Mouse (Mus musculus) megakaryocyte, embryonic 14.5 days (primary cell): ENCODE results near the gene Glud1. TPM values are rescaled to one million over a fixed set of nuclear protein-coding genes. Genes with fewer than 3 reads are reported as not detected.

Experiments
- H3K27me3 ChIP-seq: replicated peaks from 2 replicates; pipeline ENCODE3; 2012; ENCODE audit warnings: inconsistent platforms
- H3K36me3 ChIP-seq: replicated peaks from 2 replicates; pipeline ENCODE3; 2012; ENCODE audit warnings: low read length, inconsistent platforms, mixed read lengths
- H3K4me1 ChIP-seq: 2 replicates; pipeline ENCODE4 v1.6.1; 2012; ENCODE audit warnings: inconsistent platforms
- H3K4me3 ChIP-seq: replicated peaks from 2 replicates; pipeline ENCODE3; 2012; ENCODE audit warnings: moderate library complexity, mild to moderate bottlenecking, inconsistent platforms
- H3K9me3 ChIP-seq: 2 replicates; pipeline ENCODE4 v1.6.1; 2012; ENCODE audit warnings: inconsistent platforms
- FLI1 ChIP-seq: IDR thresholded peaks from 2 replicates; pipeline ENCODE4 v1.6.1; 2012; ENCODE audit warnings: low read length, inconsistent platforms, mixed read lengths
- GATA1 ChIP-seq: IDR thresholded peaks from 3 replicates; pipeline ENCODE4 v1.6.1; 2012; ENCODE audit warnings: mixed read lengths, low read length, inconsistent platforms, borderline replicate concordance
- polyA plus RNA-seq: library from polyadenylated mRNA; stranded (reverse); fragments of >175 nt; gene quantifications from 2 replicates; pipeline ENCODE4 v1.2.3, GENCODE M21; 2012; ENCODE audit warnings: low replicate concordance; ENCODE audit not compliant: insufficient read depth

Gene Glud1
- 26.7 and 46.8 TPM in 2 replicates for polyA plus RNA-seq

DNA sequence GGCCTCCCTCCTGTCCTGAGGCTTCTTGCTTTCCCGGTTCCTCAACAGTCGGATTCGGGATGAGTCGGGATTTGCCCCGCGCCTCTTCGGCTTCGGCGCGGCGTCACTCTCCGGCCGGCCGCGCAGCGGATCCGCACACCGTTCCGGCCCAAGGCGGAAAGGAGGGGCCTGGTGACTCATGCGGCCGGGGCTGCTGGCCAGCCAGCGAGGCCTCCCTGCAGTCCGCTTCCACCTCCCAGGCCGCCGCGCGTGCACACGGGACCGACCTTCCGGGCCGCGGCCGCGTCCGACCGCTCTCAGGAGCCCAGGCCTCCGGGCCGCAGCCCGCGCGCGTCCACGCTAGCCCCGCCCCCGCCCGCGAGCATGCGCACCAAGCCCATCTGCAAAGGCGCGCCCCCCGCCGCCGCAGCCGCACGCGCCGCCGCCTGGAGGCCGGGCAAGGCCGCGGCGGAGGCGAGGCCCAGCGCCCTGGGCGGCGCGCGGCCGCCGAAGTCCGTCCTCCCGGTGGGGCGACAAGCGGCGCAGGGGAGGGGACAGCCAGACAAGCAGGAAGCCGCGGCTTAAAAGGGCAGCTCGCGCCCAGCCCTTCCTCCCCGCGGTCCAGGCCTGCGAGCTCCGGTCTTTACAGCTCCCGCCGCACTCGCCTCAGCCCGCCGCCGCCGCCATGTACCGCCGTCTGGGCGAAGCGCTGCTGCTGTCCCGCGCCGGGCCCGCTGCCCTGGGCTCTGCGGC, at the start of gene Glud1, which contains the start of gene Shld2:
Gene Glud1, plus strand, starts transcription at position 494 of the 732 bp plus-strand sequence.
Gene Shld2, minus strand, starts transcription at position 260 of the 732 bp plus-strand sequence.
- Histone ChIP-seq H3K4me1 (peaks cover 41% of the 10 kb centered on the region), H3K27me3 (no peaks in the 10 kb centered on the region), H3K9me3 (no peaks in the 10 kb centered on the region), H3K36me3 (peaks cover 13% of the 10 kb centered on the region), H3K4me3 (peak within 1 kb of the TSS; percentile 97)
- TF ChIP-seq GATA1: no peak

DNA sequence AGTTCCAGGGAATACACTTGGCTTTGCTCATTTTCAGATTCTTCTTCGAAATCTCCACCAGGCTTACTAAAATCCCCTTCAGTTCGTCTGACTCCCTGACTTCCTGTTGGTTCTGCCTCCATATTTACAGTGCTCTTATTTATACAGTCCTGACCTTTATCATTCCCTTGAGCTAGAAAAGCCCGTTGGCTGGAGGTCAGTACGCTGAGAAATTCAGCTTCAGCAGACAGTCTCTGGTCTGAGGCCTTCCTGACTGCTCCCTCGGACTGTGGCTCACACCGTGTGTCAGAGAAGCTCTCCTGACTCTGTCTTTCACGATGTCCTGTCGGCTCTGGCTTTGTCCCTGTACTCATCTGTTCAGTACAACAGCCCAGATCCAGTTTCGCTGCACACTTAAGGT, 42.5 kb upstream of the Glud1 start:
- H3K4me3 ChIP-seq: no peak overlapping the region
- no peaks in the 10 kb centered on the region for H3K27me3 ChIP-seq
- no peaks in the 10 kb centered on the region for H3K4me1 ChIP-seq
- TF ChIP-seq GATA1 (no peak), FLI1 (no peak)
- H3K9me3 ChIP-seq: no peaks in the 10 kb centered on the region
- peaks cover 13% of the 10 kb centered on the region for H3K36me3 ChIP-seq

DNA sequence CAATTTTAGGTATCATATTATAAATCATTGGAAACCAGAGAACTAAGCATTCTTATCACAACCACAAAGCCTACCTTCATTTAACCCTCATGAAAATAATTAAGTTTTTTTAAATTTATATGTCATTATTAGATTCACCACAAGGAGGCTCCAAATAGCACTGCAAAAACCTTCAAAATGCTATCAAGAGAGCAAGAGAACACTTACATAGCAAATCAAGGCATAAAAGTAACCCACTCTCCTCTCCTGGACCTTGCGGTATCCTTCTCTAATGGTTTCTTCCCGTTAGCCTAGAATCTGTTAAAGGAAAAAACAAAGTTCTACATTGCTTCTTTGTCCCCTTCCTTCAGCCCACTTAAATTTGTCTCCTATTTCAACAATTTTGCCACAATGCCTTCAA, 37.2 kb upstream of the Glud1 start:
- Histone ChIP-seq H3K27me3 (no peaks in the 10 kb centered on the region), H3K4me3 (no peak overlapping the region), H3K4me1 (no peaks in the 10 kb centered on the region), H3K36me3 (peaks cover 4% of the 10 kb centered on the region), H3K9me3 (no peaks in the 10 kb centered on the region)
- no peak for TF ChIP-seq FLI1
- TF ChIP-seq GATA1: no peak

DNA sequence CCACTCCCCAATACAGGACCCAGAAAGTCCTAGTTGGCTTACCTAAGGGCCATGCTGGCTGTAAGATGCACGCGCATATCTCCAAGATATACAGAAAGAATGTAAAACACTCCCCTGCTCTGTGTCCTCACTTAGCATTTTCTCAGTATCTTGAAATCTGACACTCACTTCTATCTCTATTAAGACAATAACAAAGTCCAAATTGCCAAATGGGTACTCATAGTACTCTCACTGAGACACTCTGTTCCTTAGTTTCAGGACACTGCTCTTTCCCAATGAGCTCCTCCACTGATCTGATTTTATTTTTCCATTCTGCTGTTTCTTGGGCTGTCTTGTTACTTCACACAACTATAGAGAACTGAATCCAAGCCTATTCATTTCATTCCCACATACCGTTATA, 36.4 kb upstream of the Glud1 start:
- Histone ChIP-seq H3K9me3 (no peaks in the 10 kb centered on the region), H3K27me3 (no peaks in the 10 kb centered on the region), H3K4me3 (no peak overlapping the region), H3K4me1 (no peaks in the 10 kb centered on the region), H3K36me3 (no peaks in the 10 kb centered on the region)
- no peak for TF ChIP-seq FLI1
- TF ChIP-seq GATA1: no peak

DNA sequence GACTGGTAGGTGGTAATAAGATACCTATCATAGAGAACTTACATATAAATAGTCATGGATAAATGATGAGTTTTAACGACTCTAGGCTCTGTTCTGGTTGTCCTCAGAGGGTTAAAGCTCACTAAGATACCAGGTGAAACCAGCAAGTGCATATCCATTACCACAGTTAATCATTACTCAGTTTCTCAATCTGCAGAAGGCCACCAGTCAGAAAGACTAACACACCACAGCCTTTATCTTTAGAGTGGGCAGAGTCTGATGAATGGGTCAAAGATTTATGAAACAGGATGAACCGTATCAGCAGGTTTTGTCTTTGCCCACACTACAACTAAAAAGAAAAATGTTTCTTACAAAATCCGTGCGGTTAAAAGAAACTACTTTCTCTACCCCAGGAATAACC, 35.3 kb upstream of the Glud1 start:
- H3K4me3 ChIP-seq: no peak overlapping the region
- TF ChIP-seq FLI1 (no peak), GATA1 (no peak)
- H3K36me3 ChIP-seq: no peaks in the 10 kb centered on the region
- H3K27me3 ChIP-seq: no peaks in the 10 kb centered on the region
- no peaks in the 10 kb centered on the region for H3K9me3 ChIP-seq
- H3K4me1 ChIP-seq: no peaks in the 10 kb centered on the region

DNA sequence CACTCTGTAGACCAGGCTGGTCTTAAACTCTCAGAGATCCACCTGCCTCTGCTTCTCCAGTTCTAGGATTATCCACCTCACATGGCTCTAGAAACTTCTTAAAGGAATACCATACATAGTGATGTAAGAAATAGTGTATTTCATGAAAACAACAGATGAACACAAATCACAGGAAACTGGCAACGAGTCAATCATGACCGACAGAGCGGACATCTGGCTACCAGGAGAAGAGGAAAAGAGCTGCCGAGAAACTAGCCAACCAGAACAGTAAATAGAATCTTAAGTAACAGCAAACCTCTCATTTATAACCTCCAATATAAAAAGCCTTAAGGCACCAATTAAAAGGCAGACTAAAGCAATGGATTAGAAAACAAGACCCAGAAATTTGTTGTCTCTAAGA, 30.8 kb upstream of the Glud1 start:
- Histone ChIP-seq H3K4me3 (no peak overlapping the region), H3K4me1 (0 out of 2 replicates have a peak, but pooled peaks cover 3% of the 10 kb centered on the region), H3K27me3 (no peaks in the 10 kb centered on the region), H3K9me3 (no peaks in the 10 kb centered on the region), H3K36me3 (no peaks in the 10 kb centered on the region)
- TF ChIP-seq GATA1: no peak
- no peak for TF ChIP-seq FLI1

DNA sequence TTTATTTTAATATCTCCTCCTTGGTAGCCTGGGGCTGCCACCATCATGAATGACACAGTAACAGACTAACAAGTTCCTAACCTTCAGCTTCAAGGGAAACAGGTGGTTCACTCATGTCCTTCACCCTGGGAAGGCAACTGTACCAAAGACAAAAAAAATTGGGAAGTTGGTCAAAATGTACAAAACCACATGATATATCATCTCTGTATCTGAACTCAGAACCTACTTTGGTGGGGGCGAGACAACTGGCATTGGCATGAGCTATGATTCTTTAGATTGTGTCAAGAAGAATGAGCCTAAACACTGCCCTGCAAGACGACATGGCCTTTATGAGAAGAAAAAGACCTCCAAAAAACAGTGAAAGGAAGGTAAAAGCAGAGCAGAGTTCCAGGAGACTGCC, 29.7 kb upstream of the Glud1 start:
- Histone ChIP-seq H3K27me3 (no peaks in the 10 kb centered on the region), H3K36me3 (no peaks in the 10 kb centered on the region), H3K4me1 (0 out of 2 replicates have a peak, but pooled peaks cover 3% of the 10 kb centered on the region), H3K9me3 (no peaks in the 10 kb centered on the region), H3K4me3 (no peak overlapping the region)
- TF ChIP-seq FLI1 (no peak), GATA1 (no peak)

DNA sequence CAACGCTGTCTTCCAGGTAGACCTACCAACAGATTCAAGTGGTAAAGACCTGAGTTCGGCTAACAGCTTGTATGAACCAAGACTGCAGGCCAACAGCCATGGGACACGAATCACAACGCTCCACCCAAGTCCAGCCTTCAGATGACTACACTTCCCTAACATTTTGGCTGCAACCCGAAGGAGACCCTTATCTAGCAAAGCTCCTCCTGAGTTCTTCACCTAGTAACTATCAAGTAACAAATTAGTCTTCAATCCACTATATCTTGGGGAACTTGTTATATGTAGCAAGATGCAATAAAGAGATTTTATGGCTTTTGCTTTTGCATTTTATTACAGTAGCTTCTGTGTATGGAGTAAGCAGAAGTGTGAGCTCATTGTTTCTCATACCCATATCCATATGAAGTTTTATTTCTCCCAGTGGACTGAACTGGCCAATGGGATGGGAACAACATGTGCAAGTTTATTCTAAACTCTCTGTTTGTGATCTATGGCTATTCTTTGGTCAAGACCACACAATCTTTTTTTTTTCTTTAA, 28.7 kb upstream of the Glud1 start:
- no peaks in the 10 kb centered on the region for H3K27me3 ChIP-seq
- no peak overlapping the region for H3K4me3 ChIP-seq
- H3K4me1 ChIP-seq: 0 out of 2 replicates have a peak, but pooled peaks cover 3% of the 10 kb centered on the region
- no peaks in the 10 kb centered on the region for H3K9me3 ChIP-seq
- no peaks in the 10 kb centered on the region for H3K36me3 ChIP-seq
- no peak for TF ChIP-seq FLI1
- no peak for TF ChIP-seq GATA1

DNA sequence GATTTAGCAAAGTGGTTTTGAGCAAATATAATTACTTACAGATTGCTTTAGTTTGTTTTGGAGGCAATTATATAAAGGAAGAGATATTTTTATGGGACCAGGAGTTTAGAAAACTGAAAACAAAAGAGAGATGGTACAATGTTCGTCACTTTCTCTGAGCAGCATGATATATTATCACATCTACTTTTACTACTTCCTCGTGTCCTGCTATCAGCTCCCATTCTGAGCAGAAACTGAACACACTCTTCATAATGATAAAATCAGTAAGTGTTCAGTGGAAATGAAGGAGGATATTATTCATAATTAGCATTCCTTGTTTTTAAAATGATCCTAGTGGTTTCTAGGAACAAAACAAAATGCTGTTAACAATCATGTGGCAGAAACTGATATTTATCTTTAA, 22.1 kb upstream of the Glud1 start:
- no peak overlapping the region for H3K4me3 ChIP-seq
- no peaks in the 10 kb centered on the region for H3K9me3 ChIP-seq
- H3K27me3 ChIP-seq: no peaks in the 10 kb centered on the region
- H3K36me3 ChIP-seq: no peaks in the 10 kb centered on the region
- no peaks in the 10 kb centered on the region for H3K4me1 ChIP-seq
- TF ChIP-seq GATA1 (no peak), FLI1 (no peak)

DNA sequence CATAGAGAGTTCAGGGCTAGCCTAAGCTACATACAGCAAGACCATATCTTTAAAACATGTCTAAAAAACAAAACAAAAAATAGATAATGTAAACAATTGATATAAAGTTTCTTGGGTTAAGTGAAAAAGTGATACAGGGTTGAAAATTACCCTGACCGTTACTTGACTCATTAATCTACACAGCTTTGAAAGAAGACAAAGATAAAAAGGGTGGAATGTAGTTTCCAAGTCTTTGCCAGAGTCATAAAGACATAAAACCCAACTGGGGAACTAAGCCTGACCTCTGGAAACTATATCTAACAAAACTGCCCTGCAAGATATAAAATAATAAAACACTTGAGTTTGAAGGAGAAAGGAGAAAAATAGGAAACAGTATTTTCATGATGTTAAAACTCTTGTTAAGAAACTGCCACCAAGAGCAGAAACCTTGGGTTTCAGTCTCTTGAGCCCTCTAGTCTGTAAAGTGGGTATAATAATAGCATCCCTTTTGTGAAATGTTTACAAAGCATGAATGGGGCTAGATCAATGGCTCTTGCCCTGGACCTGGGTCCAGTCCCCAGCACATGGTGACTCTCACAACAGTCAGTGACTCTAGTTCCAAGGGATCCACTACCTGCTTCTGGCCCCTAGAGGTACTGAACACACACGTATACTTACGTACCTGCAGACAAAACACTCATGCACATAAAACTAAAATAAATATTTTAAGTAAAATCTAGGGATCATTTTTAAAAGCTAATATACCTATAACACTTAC, 21.1 kb upstream of the Glud1 start:
- Histone ChIP-seq H3K36me3 (peaks cover under 1% of the 10 kb centered on the region), H3K27me3 (no peaks in the 10 kb centered on the region), H3K4me1 (no peaks in the 10 kb centered on the region)

More for the DNA sequence above, 21.1 kb upstream of the Glud1 start:
- TF ChIP-seq FLI1 (no peak), GATA1 (no peak)
- Histone ChIP-seq H3K9me3 (no peaks in the 10 kb centered on the region), H3K4me3 (no peak overlapping the region)
